ENCODE assay signal across 15 mouse cellular contexts in genomic region chr1:157001008-157001660, GRCm38 (mm10).
DNase-seq lines count a peak whose midpoint lies in the region; ATAC-seq lines count a peak whose summit lies in the region.
"Had no signal": no experiment of that assay in that cellular context is flagged by ENCODE, and none has a peak within 500 bp of the region (broad histone marks: within the 10 kb centered on the region; RNA-seq: fewer than 3 reads in every experiment).

No protein-coding gene starts in this region.

- intact Hi-C loops in heart, postnatal 36 days (cut with DNase I) = no loop called here

- no peak overlapping the region for H3K9ac ChIP-seq in forebrain, embryonic 13.5 days
- H3K9ac ChIP-seq in intestine, embryonic 15.5 days = no peak overlapping the region
- H3K9ac ChIP-seq: heart, embryonic 15.5 days; liver, embryonic 13.5 days had no signal

- H3K4me3 ChIP-seq in forebrain, embryonic 13.5 days = no peak overlapping the region
- no peak overlapping the region for H3K4me3 ChIP-seq in forebrain, embryonic 10.5 days
- H3K4me3 ChIP-seq in intestine, embryonic 15.5 days (replicated peaks) = no peak overlapping the region
- H3K4me3 ChIP-seq: heart, embryonic 15.5 days; left cerebral cortex, adult 2 months; liver, embryonic 13.5 days had no signal

- no peaks in the 10 kb centered on the region for H3K9me3 ChIP-seq in forebrain, embryonic 13.5 days (replicated peaks)
- no peaks in the 10 kb centered on the region for H3K9me3 ChIP-seq in forebrain, embryonic 10.5 days
- H3K9me3 ChIP-seq in intestine, embryonic 15.5 days = no peaks in the 10 kb centered on the region
- H3K9me3 ChIP-seq: heart, embryonic 15.5 days; liver, embryonic 13.5 days had no signal

- no peak for DNase-seq in forebrain, embryonic 10.5 days (ENCODE audit: extremely low spot score, low spot score)
- peak; percentile 26 for DNase-seq in urinary bladder, postnatal 14 days (ENCODE audit: low spot score)
- no peak for DNase-seq in urinary bladder, adult 2 months (ENCODE audit: low spot score)
- DNase-seq in right cerebral cortex, adult 2 months (ENCODE audit: low spot score in 2 of 2) = no peak
- no peak for DNase-seq in heart, postnatal 36 days
- DNase-seq in cerebellum, adult 9-10 months = no peak
- DNase-seq: gastrocnemius, postnatal 36 days; liver, embryonic 13.5 days; retina, postnatal 1 day; thymus, postnatal 14 days had no signal

- peak; percentile 10; the same call in 1 of the 2 replicates for ATAC-seq in forebrain, embryonic 13.5 days
- peak; percentile 73 for ATAC-seq in intestine, embryonic 15.5 days
- ATAC-seq: hindbrain, postnatal 0 days had no signal

- peak overlapping the region; percentile 37 for H3K27ac ChIP-seq in forebrain, embryonic 13.5 days
- H3K27ac ChIP-seq in forebrain, embryonic 10.5 days = no peak overlapping the region
- no peak overlapping the region for H3K27ac ChIP-seq in intestine, embryonic 15.5 days
- H3K27ac ChIP-seq: heart, embryonic 15.5 days; hindbrain, postnatal 0 days; left cerebral cortex, adult 2 months; liver, embryonic 13.5 days had no signal

- no peaks in the 10 kb centered on the region for H3K27me3 ChIP-seq in forebrain, embryonic 13.5 days
- H3K27me3 ChIP-seq in forebrain, embryonic 10.5 days (ENCODE audit: poor library complexity, severe bottlenecking) = no peaks in the 10 kb centered on the region
- no peaks in the 10 kb centered on the region for H3K27me3 ChIP-seq in intestine, embryonic 15.5 days (replicated peaks)
- H3K27me3 ChIP-seq: heart, embryonic 15.5 days; liver, embryonic 13.5 days had no signal

- WGBS in forebrain, embryonic 13.5 days = 58% methylated on average over 6 of the region's 6 CpGs
- 90% methylated on average over 6 of the region's 6 CpGs for WGBS in forebrain, embryonic 10.5 days
- WGBS in intestine, embryonic 15.5 days = 39% methylated on average over 6 of the region's 6 CpGs

- no peaks in the 10 kb centered on the region for H3K36me3 ChIP-seq in forebrain, embryonic 13.5 days (ENCODE audit: poor library complexity, severe bottlenecking)
- H3K36me3 ChIP-seq in forebrain, embryonic 10.5 days (replicated peaks) = no peaks in the 10 kb centered on the region
- H3K36me3 ChIP-seq in intestine, embryonic 15.5 days = no peaks in the 10 kb centered on the region
- H3K36me3 ChIP-seq: heart, embryonic 15.5 days; liver, embryonic 13.5 days had no signal

- no peak overlapping the region for H3K4me2 ChIP-seq in forebrain, embryonic 13.5 days
- H3K4me2 ChIP-seq in intestine, embryonic 15.5 days (replicated peaks) = no peak overlapping the region
- H3K4me2 ChIP-seq: heart, embryonic 15.5 days; liver, embryonic 13.5 days had no signal

- peaks cover 43% of the 10 kb centered on the region for H3K4me1 ChIP-seq in forebrain, embryonic 13.5 days
- H3K4me1 ChIP-seq in forebrain, embryonic 10.5 days = peaks cover 41% of the 10 kb centered on the region
- H3K4me1 ChIP-seq in intestine, embryonic 15.5 days (replicated peaks) = 0 out of 2 replicates have a peak, but pooled peaks cover 4% of the 10 kb centered on the region
